Mouse (Mus musculus) embryonic facial prominence, embryonic 11.5 days (tissue): ENCODE data around the gene Immp2l. TPM values are rescaled to one million over a fixed set of nuclear protein-coding genes. Genes with fewer than 3 reads are reported as not detected.
A peak's percentile ranks its signal among the peaks of the same experiment; 100 is the strongest.

Experiments
- ATAC-seq: fragments of 200-750 bp; cut with Nextera tagmentation; replicated peaks from 2 replicates; pipeline ENCODE4 v1.8.0; 2017; ENCODE audit warnings: low read depth; ENCODE audit not compliant: insufficient number of reproducible peaks, low FRiP score, low TSS enrichment
- DNase-seq: peaks from one replicate; pipeline ENCODE4 v3.0.0-alpha.2; 2015; ENCODE audit warnings: low spot score
- H3K27ac ChIP-seq: fragments of 300-500 bp; sonication (generic); replicated peaks from 2 replicates; pipeline ENCODE4 v1.5.1; 2014; ENCODE audit warnings: mild to moderate bottlenecking, low read depth, low read length, control low read depth
- H3K27me3 ChIP-seq: fragments of 300-500 bp; sonication (generic); 2 replicates; pipeline ENCODE4 v1.6.1; 2014; ENCODE audit warnings: mild to moderate bottlenecking, low read length, moderate library complexity, mixed read lengths; ENCODE audit not compliant: control insufficient read depth, insufficient read depth
- H3K36me3 ChIP-seq: fragments of 300-500 bp; sonication (generic); replicated peaks from 2 replicates; pipeline ENCODE4 v1.6.1; 2014; ENCODE audit warnings: low read depth, mild to moderate bottlenecking, low read length, moderate library complexity, mixed read lengths; ENCODE audit not compliant: control insufficient read depth, insufficient read depth
- H3K4me1 ChIP-seq: fragments of 300-500 bp; sonication (generic); 2 replicates; pipeline ENCODE4 v1.6.1; 2014; ENCODE audit warnings: low read length, mixed read lengths; ENCODE audit not compliant: control insufficient read depth, insufficient read depth
- H3K4me2 ChIP-seq: fragments of 300-500 bp; sonication (generic); 2 replicates; pipeline ENCODE4 v1.6.1; 2014; ENCODE audit warnings: low read depth, mild to moderate bottlenecking, control low read depth, low read length, moderate library complexity
- H3K4me3 ChIP-seq: fragments of 300-500 bp; sonication (generic); 2 replicates; pipeline ENCODE4 v1.5.1; 2014; ENCODE audit warnings: low read depth, low read length, control low read depth
- H3K9ac ChIP-seq: fragments of 300-500 bp; sonication (generic); replicated peaks from 2 replicates; pipeline ENCODE4 v1.6.1; 2014; ENCODE audit warnings: mild to moderate bottlenecking, control low read depth, low read length
- H3K9me3 ChIP-seq: fragments of 300-500 bp; sonication (generic); replicated peaks from 2 replicates; pipeline ENCODE4 v1.6.1; 2016; ENCODE audit warnings: mild to moderate bottlenecking, low read length, inconsistent platforms, mixed read lengths; ENCODE audit not compliant: control insufficient read depth
- WGBS: fragments of 180-500 bp; shearing (Covaris S2); extraction: QIAGEN DNeasy Blood & Tissue Kit; methylation state at CpG from one replicate; pipeline ENCODE4 v1.1.7; 2014; 5-methylcytosine and 5-hydroxymethylcytosine counted together
- polyA plus RNA-seq: library from polyadenylated mRNA; unstranded; fragments of >200 nt; fragmentation: Nextera tagmentation; extraction: Ambion mirVana; gene quantifications from 2 replicates; pipeline ENCODE4 v1.2.1, GENCODE M21; 2014

Immp2l gene
- polyA plus RNA-seq, 1 experiment from 2014 or later: 10.4 TPM

DNA sequence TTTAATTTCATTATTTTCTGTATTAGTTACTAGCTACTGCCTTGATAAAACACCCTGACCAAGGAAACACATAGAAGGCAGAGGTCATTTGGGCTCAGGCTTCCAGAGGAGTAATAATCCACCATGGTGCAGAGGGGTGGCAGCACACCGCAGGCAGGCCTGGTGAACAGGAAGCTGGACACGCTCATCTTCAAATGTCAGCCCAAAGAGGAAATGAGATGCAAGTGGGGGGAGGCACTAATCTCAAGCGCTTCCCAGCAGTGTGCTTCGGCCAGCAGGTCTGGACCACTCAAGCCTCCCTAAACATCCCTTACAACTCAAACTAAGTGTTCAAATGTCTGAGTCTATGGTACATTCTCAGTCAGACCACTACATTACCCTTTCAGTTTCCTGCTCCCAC lies 72.2 kb downstream of the Immp2l start:
- no peak overlapping the region for H3K9ac ChIP-seq
- ATAC-seq: no peak
- no peaks in the 10 kb centered on the region for H3K27me3 ChIP-seq
- H3K4me2 ChIP-seq: no peak overlapping the region
- no peak for DNase-seq
- H3K9me3 ChIP-seq: no peaks in the 10 kb centered on the region
- no peak overlapping the region for H3K4me3 ChIP-seq
- no peaks in the 10 kb centered on the region for H3K4me1 ChIP-seq
- no peak overlapping the region for H3K27ac ChIP-seq
- 44% methylated on average over 4 of the region's 4 CpGs for WGBS
- no peaks in the 10 kb centered on the region for H3K36me3 ChIP-seq

DNA sequence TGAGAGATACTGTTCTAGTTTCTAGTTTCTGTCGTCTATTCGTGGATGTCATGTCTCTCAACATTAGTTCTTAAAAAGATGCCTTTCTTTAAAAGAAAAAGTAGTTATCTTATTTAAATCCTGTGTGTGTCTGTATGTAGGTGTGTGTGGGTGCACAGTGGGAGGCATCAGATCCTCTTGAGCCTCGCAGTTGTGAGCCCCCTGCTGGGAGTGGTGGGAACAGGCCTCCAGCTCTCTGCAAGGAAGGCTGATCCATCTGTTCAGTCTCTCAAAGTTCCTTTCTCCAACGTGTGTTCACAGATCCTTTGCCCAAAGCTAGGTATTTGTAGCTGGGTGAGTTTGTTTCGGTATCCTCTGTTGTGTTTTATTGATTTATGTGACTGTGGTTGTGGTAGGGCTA lies 73.5 kb downstream of the Immp2l start:
- no peak overlapping the region for H3K4me2 ChIP-seq
- H3K9ac ChIP-seq: no peak overlapping the region
- no peaks in the 10 kb centered on the region for H3K27me3 ChIP-seq
- WGBS: 51% methylated on average over 5 of the region's 5 CpGs
- no peaks in the 10 kb centered on the region for H3K9me3 ChIP-seq
- no peaks in the 10 kb centered on the region for H3K4me1 ChIP-seq
- H3K36me3 ChIP-seq: no peaks in the 10 kb centered on the region
- no peak overlapping the region for H3K4me3 ChIP-seq
- DNase-seq (peak; percentile 65), ATAC-seq (no peak)
- no peak overlapping the region for H3K27ac ChIP-seq

DNA sequence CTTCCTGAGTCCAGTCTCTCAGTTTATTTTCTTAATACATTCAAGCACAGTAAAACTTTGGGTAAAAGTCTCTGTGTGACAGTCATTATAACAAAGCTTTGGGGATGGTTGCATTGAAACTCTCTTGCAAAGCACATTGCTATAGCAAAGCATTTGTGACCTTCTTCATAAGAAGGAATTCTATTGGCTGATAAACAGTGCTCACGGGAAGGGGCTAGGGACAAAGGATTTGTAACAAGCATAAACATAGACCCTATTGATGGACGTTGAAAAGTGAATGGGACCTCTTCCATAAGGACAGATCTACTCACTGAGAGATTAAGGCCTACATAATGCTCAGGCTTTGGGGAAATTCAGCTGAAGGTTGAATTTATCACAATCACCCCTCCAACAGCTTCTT lies 85.1 kb downstream of the Immp2l start:
- no peaks in the 10 kb centered on the region for H3K36me3 ChIP-seq
- H3K9me3 ChIP-seq: no peaks in the 10 kb centered on the region
- no peaks in the 10 kb centered on the region for H3K4me1 ChIP-seq
- whole genome bisulfite sequencing: 50% methylated on average over 2 of the region's 2 CpGs
- H3K27ac ChIP-seq: no peak overlapping the region
- no peak overlapping the region for H3K4me2 ChIP-seq
- no peak for DNase-seq
- H3K4me3 ChIP-seq: no peak overlapping the region
- ATAC-seq: no peak
- H3K27me3 ChIP-seq: no peaks in the 10 kb centered on the region
- no peak overlapping the region for H3K9ac ChIP-seq

DNA sequence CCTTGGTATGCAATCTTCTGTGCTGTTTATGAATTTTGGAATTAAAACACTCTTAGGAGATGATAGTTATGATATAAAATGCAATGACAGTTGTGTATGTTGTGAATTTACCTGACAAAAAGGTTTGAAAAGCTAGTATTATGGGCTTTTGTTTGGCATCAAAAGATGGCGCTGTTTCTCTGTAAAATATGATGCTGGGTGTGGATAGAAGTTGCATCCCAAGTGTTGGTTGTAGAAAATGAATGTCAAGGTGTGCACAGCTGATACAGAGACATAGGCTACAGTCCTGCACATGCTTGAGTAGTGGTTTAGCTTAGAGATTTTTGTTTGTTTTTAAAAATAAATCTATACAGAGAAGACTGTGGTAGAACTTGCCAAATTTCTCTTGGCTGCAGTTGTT lies 87.6 kb downstream of the Immp2l start:
- no peaks in the 10 kb centered on the region for H3K36me3 ChIP-seq
- no peaks in the 10 kb centered on the region for H3K9me3 ChIP-seq
- H3K4me1 ChIP-seq: no peaks in the 10 kb centered on the region
- H3K4me2 ChIP-seq: no peak overlapping the region
- H3K27ac ChIP-seq: no peak overlapping the region
- H3K27me3 ChIP-seq: no peaks in the 10 kb centered on the region
- DNase-seq: peak; percentile 51
- ATAC-seq: no peak
- no peak overlapping the region for H3K4me3 ChIP-seq
- no peak overlapping the region for H3K9ac ChIP-seq
- 49% methylated on average over 1 of the region's 1 CpGs for WGBS

DNA sequence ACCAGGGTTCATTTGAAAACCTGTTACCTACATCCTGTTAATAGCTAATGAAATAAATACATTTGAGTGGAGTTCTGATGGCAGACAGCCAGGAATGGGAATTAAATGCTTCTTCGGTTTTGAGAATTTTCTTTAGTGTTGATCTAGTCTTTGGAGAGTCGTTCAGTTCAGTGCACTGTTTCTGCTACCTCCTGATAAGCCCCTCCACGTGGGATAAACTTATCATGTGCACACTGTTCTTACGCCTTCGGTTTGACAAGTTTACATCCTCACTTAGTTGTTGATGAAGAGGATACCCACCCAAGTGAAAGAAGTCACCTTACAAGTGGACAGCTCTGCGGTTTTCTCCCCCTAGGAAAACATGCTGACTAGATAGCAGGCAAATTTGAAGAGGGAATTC lies 88.2 kb downstream of the Immp2l start:
- WGBS: 79% methylated on average over 6 of the region's 6 CpGs
- Histone ChIP-seq H3K27ac (no peak overlapping the region), H3K9me3 (no peaks in the 10 kb centered on the region), H3K27me3 (no peaks in the 10 kb centered on the region), H3K4me2 (no peak overlapping the region), H3K4me3 (no peak overlapping the region), H3K4me1 (no peaks in the 10 kb centered on the region), H3K9ac (no peak overlapping the region), H3K36me3 (no peaks in the 10 kb centered on the region)
- no peak for DNase-seq
- no peak for ATAC-seq

DNA sequence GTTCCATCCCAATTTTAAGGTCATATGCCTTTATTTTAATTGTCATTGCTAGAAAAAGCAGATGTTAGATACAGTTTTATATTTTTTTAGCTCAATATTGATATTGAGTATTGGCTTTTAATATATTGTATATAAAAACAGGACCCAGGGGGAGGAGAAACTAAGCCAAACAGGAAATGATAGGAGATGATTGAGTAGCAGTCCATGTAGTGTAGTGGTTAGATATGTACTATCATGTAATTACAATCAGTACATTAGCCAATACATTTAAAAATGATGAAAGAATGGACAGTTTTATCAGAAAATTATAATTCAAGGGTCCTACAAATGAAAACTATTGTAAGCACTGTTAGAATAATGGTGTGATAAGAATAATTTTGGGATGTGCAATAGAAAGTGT lies 94.5 kb downstream of the Immp2l start:
- Histone ChIP-seq H3K9ac (no peak overlapping the region), H3K4me3 (no peak overlapping the region), H3K9me3 (no peaks in the 10 kb centered on the region), H3K27ac (no peak overlapping the region), H3K36me3 (no peaks in the 10 kb centered on the region), H3K27me3 (no peaks in the 10 kb centered on the region), H3K4me2 (no peak overlapping the region), H3K4me1 (no peaks in the 10 kb centered on the region)
- no peak for ATAC-seq
- DNase-seq: no peak

DNA sequence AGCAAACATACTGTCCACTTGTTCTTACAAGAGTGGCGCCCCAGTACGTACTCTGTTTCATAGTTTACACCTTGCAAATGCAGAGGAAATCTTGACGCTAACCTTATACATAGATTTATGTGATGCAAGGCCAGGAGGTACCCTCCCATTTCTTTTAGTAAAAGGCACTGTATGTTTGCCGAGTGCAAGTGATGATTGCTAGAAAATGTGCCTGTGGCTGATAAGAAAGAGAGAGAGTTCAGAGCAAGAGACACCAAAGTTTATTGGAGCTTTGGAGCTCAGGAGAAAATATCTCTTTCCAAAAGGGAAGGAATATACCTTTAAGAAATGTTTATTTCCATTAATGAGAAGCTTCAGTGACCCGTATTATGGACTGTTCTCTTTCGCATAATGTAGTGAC lies 95.8 kb downstream of the Immp2l start:
- DNase-seq (no peak), ATAC-seq (no peak)
- WGBS: 88% methylated on average over 6 of the region's 6 CpGs
- no peak overlapping the region for H3K4me3 ChIP-seq
- H3K9me3 ChIP-seq: no peaks in the 10 kb centered on the region
- H3K27me3 ChIP-seq: no peaks in the 10 kb centered on the region
- no peaks in the 10 kb centered on the region for H3K4me1 ChIP-seq
- H3K9ac ChIP-seq: no peak overlapping the region
- H3K27ac ChIP-seq: no peak overlapping the region
- H3K4me2 ChIP-seq: no peak overlapping the region
- no peaks in the 10 kb centered on the region for H3K36me3 ChIP-seq

DNA sequence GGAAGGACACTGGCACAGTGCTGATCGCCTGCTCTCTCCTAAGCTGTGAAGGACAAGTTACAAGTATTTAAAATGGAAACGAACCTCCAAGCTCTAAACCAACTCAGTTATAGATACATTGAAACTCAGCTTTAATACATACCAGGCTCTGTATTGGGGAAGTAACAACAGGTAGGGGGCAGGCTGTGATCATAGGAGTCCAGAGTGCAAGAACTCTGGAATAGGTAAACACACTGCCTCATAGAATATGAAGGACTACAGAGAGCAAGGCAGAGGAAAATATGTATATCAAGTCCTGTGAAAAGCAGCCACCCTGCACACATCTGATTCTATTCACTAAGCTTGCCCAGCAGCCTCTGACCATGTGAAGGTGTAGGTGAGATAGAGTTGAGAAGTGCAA lies 99.3 kb downstream of the Immp2l start:
- Histone ChIP-seq H3K4me3 (no peak overlapping the region), H3K27ac (no peak overlapping the region), H3K4me2 (no peak overlapping the region), H3K9ac (no peak overlapping the region), H3K4me1 (no peaks in the 10 kb centered on the region), H3K36me3 (no peaks in the 10 kb centered on the region), H3K27me3 (no peaks in the 10 kb centered on the region), H3K9me3 (no peaks in the 10 kb centered on the region)
- ATAC-seq: no peak
- 91% methylated on average over 2 of the region's 2 CpGs for WGBS
- DNase-seq: no peak

DNA sequence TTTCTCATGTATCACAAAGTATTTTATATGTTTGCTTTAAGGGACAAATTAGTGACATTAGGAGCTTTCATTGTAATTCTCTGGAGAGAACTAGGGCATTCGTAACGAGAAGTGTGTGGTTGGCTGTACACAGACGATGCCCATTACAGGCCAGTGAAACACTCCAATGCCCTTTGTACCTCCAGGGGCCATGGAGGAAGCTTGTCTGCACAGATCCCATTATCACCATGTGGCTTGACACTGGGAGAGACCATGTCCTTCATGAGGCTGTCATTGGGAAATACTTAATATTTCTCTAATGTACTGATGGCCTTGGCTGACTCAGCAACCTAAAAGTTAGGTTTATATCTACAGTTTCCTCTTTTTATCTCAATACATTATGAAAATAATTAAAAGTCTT lies 111.0 kb downstream of the Immp2l start:
- Histone ChIP-seq H3K27me3 (no peaks in the 10 kb centered on the region), H3K4me2 (no peak overlapping the region), H3K9ac (no peak overlapping the region), H3K36me3 (no peaks in the 10 kb centered on the region), H3K27ac (no peak overlapping the region), H3K4me3 (no peak overlapping the region), H3K4me1 (no peaks in the 10 kb centered on the region), H3K9me3 (no peaks in the 10 kb centered on the region)
- DNase-seq: no peak
- ATAC-seq: no peak
- WGBS: 51% methylated on average over 3 of the region's 3 CpGs
